Mouse (Mus musculus): ENCODE results near the gene Olfr464. TPM values are rescaled to one million over a fixed set of nuclear protein-coding genes. Genes with fewer than 3 reads are reported as not detected.
"Not testable (repeated sequence)": the region's sequence is repeated elsewhere in the genome, so short reads cannot be mapped to it uniquely, and the experiment has no call there.

Olfr464 gene
- polyA plus RNA-seq, 1 experiment from 2014 or later: not detected

- H3K4me2 ChIP-seq (ENCODE audit: low read depth, low read length): no peak overlapping the region
- H3K36me3 ChIP-seq (ENCODE audit: control insufficient read depth, insufficient read depth, low read length): no peaks in the 10 kb centered on the region
- whole genome bisulfite sequencing: 74% methylated on average over 9 of the region's 9 CpGs
- no peak overlapping the region for H3K4me3 ChIP-seq (replicated peaks; ENCODE audit: low read length)
- no peak for ATAC-seq (ENCODE audit: insufficient read depth, low FRiP score)
- H3K4me1 ChIP-seq (ENCODE audit: control insufficient read depth, insufficient read depth, low read length): no peaks in the 10 kb centered on the region
- 0 out of 2 replicates have a peak, but pooled peaks cover 4% of the 10 kb centered on the region for H3K9me3 ChIP-seq (replicated peaks; ENCODE audit: control insufficient read depth, low read length)
- no peak overlapping the region for H3K27ac ChIP-seq (ENCODE audit: low read length)
- no peak overlapping the region for H3K9ac ChIP-seq (ENCODE audit: low read length)
- no peaks in the 10 kb centered on the region for H3K27me3 ChIP-seq (ENCODE audit: control insufficient read depth, insufficient read depth, low read length)
Measured at GRCm38 (mm10) chr11:87879826-87880225, 40.9 kb downstream of the Olfr464 start.

DNA sequence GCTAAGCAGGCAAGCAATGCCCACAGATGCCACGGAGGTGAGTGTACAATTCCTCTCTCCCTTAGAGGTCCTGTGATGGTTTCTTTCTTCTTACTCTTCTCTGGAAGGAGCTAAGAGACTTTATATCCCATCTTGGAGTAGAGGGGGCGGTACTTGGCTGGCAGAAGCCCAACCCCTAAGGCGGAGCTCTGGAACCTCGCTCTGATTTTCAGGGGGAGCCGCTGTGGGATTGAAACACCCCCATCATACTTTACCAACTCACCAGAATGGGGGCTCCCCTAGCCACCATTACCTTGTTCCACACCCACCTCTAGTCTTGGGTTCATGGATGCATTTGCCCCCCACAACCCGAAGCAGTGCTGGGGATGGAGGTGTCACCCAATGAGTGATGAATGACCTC, 45.3 kb downstream of the Olfr464 start, which contains the start of gene Epx:
Epx (minus strand) TSS at position 101 of the 400 bp plus-strand sequence.
- H3K27me3 ChIP-seq (ENCODE audit: control insufficient read depth, insufficient read depth, low read length): no peaks in the 10 kb centered on the region
- no peak for ATAC-seq (ENCODE audit: insufficient read depth, low FRiP score)
- H3K27ac ChIP-seq (ENCODE audit: low read length): no peak within 1 kb of the TSS
- no peak within 1 kb of the TSS for H3K4me2 ChIP-seq (ENCODE audit: low read depth, low read length)
- no peaks in the 10 kb centered on the region for H3K36me3 ChIP-seq (ENCODE audit: control insufficient read depth, insufficient read depth, low read length)
- no peaks in the 10 kb centered on the region for H3K4me1 ChIP-seq (ENCODE audit: control insufficient read depth, insufficient read depth, low read length)
- 71% methylated on average over 6 of the region's 6 CpGs for WGBS
- no peak within 1 kb of the TSS for H3K4me3 ChIP-seq (replicated peaks; ENCODE audit: low read length)
- no peak within 1 kb of the TSS for H3K9ac ChIP-seq (ENCODE audit: low read length)
- H3K9me3 ChIP-seq (replicated peaks; ENCODE audit: control insufficient read depth, low read length): no peaks in the 10 kb centered on the region

- Histone ChIP-seq H3K9me3 (replicated peaks; ENCODE audit: control insufficient read depth, low read length) (no peaks in the 10 kb centered on the region), H3K9ac (ENCODE audit: low read length) (no peak overlapping the region), H3K27ac (ENCODE audit: low read length) (no peak overlapping the region), H3K27me3 (ENCODE audit: control insufficient read depth, insufficient read depth, low read length) (no peaks in the 10 kb centered on the region), H3K36me3 (ENCODE audit: control insufficient read depth, insufficient read depth, low read length) (no peaks in the 10 kb centered on the region), H3K4me2 (ENCODE audit: low read depth, low read length) (no peak overlapping the region), H3K4me1 (ENCODE audit: control insufficient read depth, insufficient read depth, low read length) (no peaks in the 10 kb centered on the region), H3K4me3 (replicated peaks; ENCODE audit: low read length) (no peak overlapping the region)
- no peak for ATAC-seq (ENCODE audit: insufficient read depth, low FRiP score)
- WGBS: 44% methylated on average over 8 of the region's 8 CpGs
Measured at GRCm38 (mm10) chr11:87871766-87872165, 49.0 kb downstream of the Olfr464 start.

DNA sequence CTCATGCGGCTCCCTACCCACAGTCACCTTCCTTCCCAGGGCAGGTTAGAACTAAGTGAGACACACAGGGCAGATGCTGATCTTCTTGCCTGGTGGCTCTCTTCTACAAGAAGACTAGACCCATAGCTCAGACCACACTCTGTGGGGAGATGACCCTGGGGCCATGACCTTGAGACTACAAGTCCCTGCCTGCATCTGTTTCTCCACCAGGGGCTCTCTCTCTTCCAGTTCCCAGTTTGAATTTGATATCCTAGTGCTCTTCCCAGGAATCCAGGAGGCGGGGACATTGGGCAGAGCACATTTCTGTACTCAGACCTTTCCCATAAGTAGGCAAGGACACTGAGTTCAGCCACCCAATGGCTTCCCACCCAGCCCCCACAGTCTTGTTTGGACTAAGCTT, 50.7 kb downstream of the Olfr464 start:
- no peak overlapping the region for H3K4me2 ChIP-seq (ENCODE audit: low read depth, low read length)
- 72% methylated on average over 2 of the region's 2 CpGs for WGBS
- no peaks in the 10 kb centered on the region for H3K36me3 ChIP-seq (ENCODE audit: control insufficient read depth, insufficient read depth, low read length)
- H3K9ac ChIP-seq (ENCODE audit: low read length): no peak overlapping the region
- ATAC-seq (ENCODE audit: insufficient read depth, low FRiP score): no peak
- H3K27me3 ChIP-seq (ENCODE audit: control insufficient read depth, insufficient read depth, low read length): no peaks in the 10 kb centered on the region
- H3K27ac ChIP-seq (ENCODE audit: low read length): no peak overlapping the region
- H3K4me1 ChIP-seq (ENCODE audit: control insufficient read depth, insufficient read depth, low read length): no peaks in the 10 kb centered on the region
- no peak overlapping the region for H3K4me3 ChIP-seq (replicated peaks; ENCODE audit: low read length)
- no peaks in the 10 kb centered on the region for H3K9me3 ChIP-seq (replicated peaks; ENCODE audit: control insufficient read depth, low read length)

- H3K4me3 ChIP-seq (replicated peaks; ENCODE audit: low read length); H3K9me3 ChIP-seq (replicated peaks; ENCODE audit: control insufficient read depth, low read length); H3K27ac ChIP-seq (ENCODE audit: low read length); H3K9ac ChIP-seq (ENCODE audit: low read length); H3K4me1 ChIP-seq (ENCODE audit: control insufficient read depth, insufficient read depth, low read length); ATAC-seq (ENCODE audit: insufficient read depth, low FRiP score); H3K4me2 ChIP-seq (ENCODE audit: low read depth, low read length); H3K27me3 ChIP-seq (ENCODE audit: control insufficient read depth, insufficient read depth, low read length); H3K36me3 ChIP-seq (ENCODE audit: control insufficient read depth, insufficient read depth, low read length): not testable (repeated sequence)
- WGBS: 84% methylated on average over 1 of the region's 2 CpGs
Measured at GRCm38 (mm10) chr11:87866891-87867290, 53.9 kb downstream of the Olfr464 start.

Other genes starting within 250 kb of the Olfr464 start
- gene Supt4a, start 183.4 kb downstream of the Olfr464 start, polyA plus RNA-seq (2015; fragmentation: Nextera tagmentation; extraction: Ambion mirVana): 116 and 119 TPM in 2 replicates
- gene Tspoap1, start 160.4 kb downstream of the Olfr464 start, polyA plus RNA-seq (2015; fragmentation: Nextera tagmentation; extraction: Ambion mirVana): 1.5 and 1.7 TPM in 2 replicates
- gene Mpo, start 127.4 kb downstream of the Olfr464 start, polyA plus RNA-seq (2015; fragmentation: Nextera tagmentation; extraction: Ambion mirVana): 17.4 and 19.0 TPM in 2 replicates
- gene Lpo, start 92.7 kb downstream of the Olfr464 start, polyA plus RNA-seq (2015; fragmentation: Nextera tagmentation; extraction: Ambion mirVana): 0.25 and 0.41 TPM in 2 replicates
- gene Mks1, start 67.8 kb downstream of the Olfr464 start, polyA plus RNA-seq (2015; fragmentation: Nextera tagmentation; extraction: Ambion mirVana): 12.5 and 14.3 TPM in 2 replicates
- gene Epx, start 45.4 kb downstream of the Olfr464 start, polyA plus RNA-seq (2015; fragmentation: Nextera tagmentation; extraction: Ambion mirVana): 0.15 and 0.35 TPM in 2 replicates
- gene Olfr462, start 28.7 kb downstream of the Olfr464 start, polyA plus RNA-seq (2015; fragmentation: Nextera tagmentation; extraction: Ambion mirVana): not detected in 2 replicates
- gene Olfr463, start 23.6 kb downstream of the Olfr464 start, polyA plus RNA-seq (2015; fragmentation: Nextera tagmentation; extraction: Ambion mirVana): not detected in 2 replicates
- gene Dynll2, start 66.6 kb upstream of the Olfr464 start, polyA plus RNA-seq (2015; fragmentation: Nextera tagmentation; extraction: Ambion mirVana): 14.6 and 16.5 TPM in 2 replicates
- 188 and 201 TPM in 2 replicates for gene Srsf1, start 126.4 kb upstream of the Olfr464 start, polyA plus RNA-seq (2015; fragmentation: Nextera tagmentation; extraction: Ambion mirVana)
- gene Vezf1, start 147.3 kb upstream of the Olfr464 start, polyA plus RNA-seq (2015; fragmentation: Nextera tagmentation; extraction: Ambion mirVana): 28.5 and 30.5 TPM in 2 replicates
- 11.3 and 11.5 TPM in 2 replicates for gene Cuedc1, start 177.1 kb upstream of the Olfr464 start, polyA plus RNA-seq (2015; fragmentation: Nextera tagmentation; extraction: Ambion mirVana)

Data from stomach, embryonic 16.5 days (tissue).